Mouse (Mus musculus) embryonic facial prominence, embryonic 15.5 days (tissue): ENCODE results near the gene Map2k3. TPM values are rescaled to one million over a fixed set of nuclear protein-coding genes. Genes with fewer than 3 reads are reported as not detected.
A peak's percentile ranks its signal among the peaks of the same experiment; 100 is the strongest.

ENCODE experiments used
- ATAC-seq: fragments of 200-750 bp; cut with Nextera tagmentation; 2 replicates; pipeline ENCODE4 v1.8.0; 2017; ENCODE audit warnings: low read depth, moderate TSS enrichment; ENCODE audit not compliant: insufficient number of reproducible peaks, low FRiP score, low TSS enrichment
- H3K27ac ChIP-seq: fragments of 300-500 bp; sonication (generic); replicated peaks from 2 replicates; pipeline ENCODE4 v1.5.1; 2015; ENCODE audit warnings: mild to moderate bottlenecking, inconsistent platforms
- H3K27me3 ChIP-seq: fragments of 300-500 bp; sonication (generic); 2 replicates; pipeline ENCODE4 v1.6.1; 2015; ENCODE audit warnings: inconsistent platforms
- H3K36me3 ChIP-seq: fragments of 300-500 bp; sonication (generic); 2 replicates; pipeline ENCODE4 v1.6.1; 2015; ENCODE audit warnings: mild to moderate bottlenecking, inconsistent platforms
- H3K4me1 ChIP-seq: fragments of 300-500 bp; sonication (generic); 2 replicates; pipeline ENCODE4 v1.6.1; 2015; ENCODE audit warnings: inconsistent platforms
- H3K4me2 ChIP-seq: fragments of 300-500 bp; sonication (generic); replicated peaks from 2 replicates; pipeline ENCODE4 v1.6.1; 2015; ENCODE audit warnings: mild to moderate bottlenecking, inconsistent platforms
- H3K4me3 ChIP-seq: fragments of 300-500 bp; sonication (generic); replicated peaks from 2 replicates; pipeline ENCODE4 v1.5.1; 2015; ENCODE audit warnings: mild to moderate bottlenecking, inconsistent platforms
- H3K9ac ChIP-seq: fragments of 300-500 bp; sonication (generic); 2 replicates; pipeline ENCODE4 v1.6.1; 2015; ENCODE audit warnings: inconsistent platforms
- H3K9me3 ChIP-seq: fragments of 300-500 bp; sonication (generic); replicated peaks from 2 replicates; pipeline ENCODE4 v1.6.1; 2016; ENCODE audit warnings: inconsistent platforms
- WGBS: fragments of 180-500 bp; shearing (Covaris S2); methylation state at CpG from one replicate; pipeline ENCODE4 v1.1.7; 2015; 5-methylcytosine and 5-hydroxymethylcytosine counted together
- polyA plus RNA-seq: library from polyadenylated mRNA; unstranded; fragments of >200 nt; fragmentation: Nextera tagmentation; extraction: Ambion mirVana; gene quantifications from 2 replicates; pipeline ENCODE4 v1.2.1, GENCODE M21; 2015

Map2k3 gene
- polyA plus RNA-seq, 1 experiment from 2014 or later = 113 TPM

GRCm38 (mm10) chr11:60941370-60941769, 9.5 kb downstream of the Map2k3 start:
- no peaks in the 10 kb centered on the region for H3K9me3 ChIP-seq
- ATAC-seq = peak; percentile 80
- peaks cover 21% of the 10 kb centered on the region for H3K4me1 ChIP-seq
- no peak overlapping the region for H3K4me2 ChIP-seq
- H3K27me3 ChIP-seq = no peaks in the 10 kb centered on the region
- H3K9ac ChIP-seq = no peak overlapping the region
- H3K36me3 ChIP-seq = peaks cover 40% of the 10 kb centered on the region
- peak overlapping the region; percentile 75 for H3K27ac ChIP-seq
- H3K4me3 ChIP-seq = no peak overlapping the region
- WGBS = 20% methylated on average over 9 of the region's 9 CpGs

GRCm38 (mm10) chr11:60942263-60943015, 10.6 kb downstream of the Map2k3 start:
- no peak overlapping the region for H3K9ac ChIP-seq
- H3K27ac ChIP-seq = no peak overlapping the region
- no peaks in the 10 kb centered on the region for H3K27me3 ChIP-seq
- no peak for ATAC-seq
- H3K4me2 ChIP-seq = no peak overlapping the region
- H3K36me3 ChIP-seq = peaks cover 51% of the 10 kb centered on the region
- H3K9me3 ChIP-seq = no peaks in the 10 kb centered on the region
- 85% methylated on average over 9 of the region's 9 CpGs for WGBS
- peaks cover 15% of the 10 kb centered on the region for H3K4me1 ChIP-seq
- no peak overlapping the region for H3K4me3 ChIP-seq

- WGBS = 29% methylated on average over 4 of the region's 4 CpGs
- H3K36me3 ChIP-seq = peaks cover 75% of the 10 kb centered on the region
- no peak overlapping the region for H3K27ac ChIP-seq
- H3K4me2 ChIP-seq = no peak overlapping the region
- no peaks in the 10 kb centered on the region for H3K27me3 ChIP-seq
- no peak for ATAC-seq
- H3K4me3 ChIP-seq = no peak overlapping the region
- H3K9ac ChIP-seq = no peak overlapping the region
- peaks cover 15% of the 10 kb centered on the region for H3K4me1 ChIP-seq
- H3K9me3 ChIP-seq = no peaks in the 10 kb centered on the region
Measured at GRCm38 (mm10) chr11:60945003-60945402, 13.2 kb downstream of the Map2k3 start.

- Histone ChIP-seq H3K4me1 (peaks cover 7% of the 10 kb centered on the region), H3K4me3 (no peak overlapping the region), H3K27me3 (no peaks in the 10 kb centered on the region), H3K9ac (no peak overlapping the region), H3K9me3 (no peaks in the 10 kb centered on the region), H3K4me2 (no peak overlapping the region), H3K36me3 (peaks cover 58% of the 10 kb centered on the region), H3K27ac (no peak overlapping the region)
- 89% methylated on average over 5 of the region's 5 CpGs for WGBS
- no peak for ATAC-seq
Measured at GRCm38 (mm10) chr11:60951896-60952295, 20.1 kb downstream of the Map2k3 start.

GRCm38 (mm10) chr11:60952362-60952761, 20.5 kb downstream of the Map2k3 start:
- no peaks in the 10 kb centered on the region for H3K9me3 ChIP-seq
- ATAC-seq = no peak
- no peak overlapping the region for H3K4me3 ChIP-seq
- no peak overlapping the region for H3K9ac ChIP-seq
- peaks cover 54% of the 10 kb centered on the region for H3K36me3 ChIP-seq
- no peak overlapping the region for H3K4me2 ChIP-seq
- 90% methylated on average over 3 of the region's 3 CpGs for WGBS
- H3K27ac ChIP-seq = no peak overlapping the region
- H3K4me1 ChIP-seq = peaks cover 7% of the 10 kb centered on the region
- no peaks in the 10 kb centered on the region for H3K27me3 ChIP-seq

- Histone ChIP-seq H3K4me1 (peaks cover 7% of the 10 kb centered on the region), H3K4me3 (no peak overlapping the region), H3K9ac (no peak overlapping the region), H3K4me2 (no peak overlapping the region), H3K27me3 (no peaks in the 10 kb centered on the region), H3K27ac (no peak overlapping the region), H3K36me3 (peaks cover 47% of the 10 kb centered on the region), H3K9me3 (no peaks in the 10 kb centered on the region)
- ATAC-seq = no peak
- 88% methylated on average over 6 of the region's 6 CpGs for WGBS
Measured at GRCm38 (mm10) chr11:60952986-60953385, 21.2 kb downstream of the Map2k3 start.

- no peaks in the 10 kb centered on the region for H3K27me3 ChIP-seq
- peak; percentile 92 for ATAC-seq
- H3K36me3 ChIP-seq = peaks cover 39% of the 10 kb centered on the region
- H3K4me2 ChIP-seq = no peak overlapping the region; the same call in 1 of the 2 replicates
- H3K4me3 ChIP-seq = no peak overlapping the region
- WGBS = 5% methylated on average over 15 of the region's 15 CpGs
- H3K27ac ChIP-seq = no peak overlapping the region
- no peaks in the 10 kb centered on the region for H3K9me3 ChIP-seq
- H3K9ac ChIP-seq = no peak overlapping the region
- H3K4me1 ChIP-seq = peaks cover 7% of the 10 kb centered on the region
Measured at GRCm38 (mm10) chr11:60953803-60954202, 22.0 kb downstream of the Map2k3 start.

- Histone ChIP-seq H3K9me3 (no peaks in the 10 kb centered on the region), H3K36me3 (peaks cover 32% of the 10 kb centered on the region), H3K9ac (no peak overlapping the region), H3K4me1 (peaks cover 7% of the 10 kb centered on the region), H3K4me2 (no peak overlapping the region; the same call in 1 of the 2 replicates), H3K27ac (no peak overlapping the region), H3K4me3 (no peak overlapping the region), H3K27me3 (no peaks in the 10 kb centered on the region)
- 69% methylated on average over 10 of the region's 10 CpGs for WGBS
- no peak for ATAC-seq
Measured at GRCm38 (mm10) chr11:60954255-60955104, 22.6 kb downstream of the Map2k3 start.

- H3K9ac ChIP-seq = no peak overlapping the region
- no peak overlapping the region for H3K4me2 ChIP-seq
- H3K27me3 ChIP-seq = no peaks in the 10 kb centered on the region
- H3K4me1 ChIP-seq = peaks cover 7% of the 10 kb centered on the region
- ATAC-seq = no peak
- no peak overlapping the region for H3K27ac ChIP-seq
- H3K4me3 ChIP-seq = no peak overlapping the region
- H3K9me3 ChIP-seq = no peaks in the 10 kb centered on the region
- WGBS = 77% methylated on average over 9 of the region's 9 CpGs
- peaks cover 25% of the 10 kb centered on the region for H3K36me3 ChIP-seq
Measured at GRCm38 (mm10) chr11:60955621-60956383, 24.0 kb downstream of the Map2k3 start.

- peaks cover 3% of the 10 kb centered on the region for H3K4me1 ChIP-seq
- H3K36me3 ChIP-seq = no peaks in the 10 kb centered on the region
- WGBS = 87% methylated on average over 4 of the region's 4 CpGs
- H3K9ac ChIP-seq = no peak overlapping the region
- no peak overlapping the region for H3K4me3 ChIP-seq
- no peak overlapping the region for H3K27ac ChIP-seq
- no peak overlapping the region for H3K4me2 ChIP-seq
- no peak for ATAC-seq
- no peaks in the 10 kb centered on the region for H3K9me3 ChIP-seq
- no peaks in the 10 kb centered on the region for H3K27me3 ChIP-seq
Measured at GRCm38 (mm10) chr11:60958948-60959347, 27.1 kb downstream of the Map2k3 start.

- no peaks in the 10 kb centered on the region for H3K36me3 ChIP-seq
- WGBS = 29% methylated on average over 1 of the region's 1 CpGs
- no peak overlapping the region for H3K4me2 ChIP-seq
- ATAC-seq = no peak
- no peaks in the 10 kb centered on the region for H3K4me1 ChIP-seq
- no peak overlapping the region for H3K4me3 ChIP-seq
- H3K27me3 ChIP-seq = no peaks in the 10 kb centered on the region
- H3K27ac ChIP-seq = no peak overlapping the region
- H3K9me3 ChIP-seq = no peaks in the 10 kb centered on the region
- H3K9ac ChIP-seq = no peak overlapping the region
Measured at GRCm38 (mm10) chr11:60961176-60961575, 29.3 kb downstream of the Map2k3 start.
